Mouse (Mus musculus) ovary, adult 18-20 months (tissue): ENCODE measurements around the gene Icos.

Source experiments
- DNase-seq: peaks from one replicate; pipeline ENCODE4 v3.0.0; 2022; ENCODE audit warnings: low spot score, mixed read lengths

The Icos gene

DNA sequence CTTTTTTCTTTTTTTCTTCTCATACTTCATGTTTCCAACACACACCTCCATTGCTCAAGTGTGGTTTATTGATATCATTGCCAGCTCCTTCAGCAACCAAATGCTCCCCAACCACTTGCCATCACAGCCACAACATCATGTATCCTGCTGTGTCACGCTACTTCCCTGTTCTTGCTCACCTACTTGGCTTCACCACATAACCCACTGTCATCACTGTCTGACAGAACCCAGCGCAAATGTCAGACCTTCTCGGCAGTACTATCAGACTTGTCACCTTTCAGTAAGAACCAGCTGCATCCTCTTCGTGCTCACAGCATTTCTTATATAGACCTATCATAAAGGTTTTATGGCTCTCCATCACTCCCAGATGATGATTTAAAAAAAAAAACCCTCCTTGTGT, 61.6 kb downstream of the Icos start:
- DNase-seq, result no peak

GRCm38 (mm10) chr1:61040401-61040800, 62.7 kb downstream of the Icos start:
- DNase-seq, result no peak

- no peak for DNase-seq
Observed at GRCm38 (mm10) chr1:61042842-61043241, 65.1 kb downstream of the Icos start.

DNA sequence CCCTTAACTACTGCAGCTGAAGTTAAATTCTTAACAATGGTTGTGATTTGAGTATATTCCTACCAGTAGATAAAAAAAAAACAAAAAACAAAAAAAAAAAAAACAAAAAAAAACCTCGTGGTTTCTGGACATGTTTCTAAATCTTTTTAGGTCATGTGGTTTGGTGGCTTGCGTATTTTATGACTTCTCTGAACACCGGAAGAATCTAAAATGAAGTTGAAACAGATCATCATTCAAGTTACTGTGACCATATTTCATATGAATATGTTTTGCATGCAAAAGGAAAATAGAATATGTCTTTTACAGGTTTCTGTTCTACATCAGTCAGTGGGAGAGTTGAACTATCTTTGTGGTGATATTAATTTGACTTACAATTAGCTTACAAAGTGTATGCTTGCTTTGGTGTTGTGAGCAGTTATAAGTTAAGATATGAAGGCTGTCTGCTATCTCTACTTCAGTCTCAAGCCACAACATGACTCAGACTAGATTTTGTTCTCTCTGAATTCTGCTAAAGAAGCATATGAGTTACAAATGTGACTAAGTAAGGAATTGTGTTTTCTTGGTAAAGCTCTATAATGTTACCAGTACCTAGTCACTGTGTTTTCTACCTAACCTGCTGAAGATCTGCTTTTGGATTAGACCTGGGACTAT, 68.5 kb downstream of the Icos start:
- DNase-seq, result no peak

- DNase-seq, result no peak
Observed at GRCm38 (mm10) chr1:61047336-61047735, 69.6 kb downstream of the Icos start.
